Mouse (Mus musculus) myocyte (in vitro differentiated cells): ENCODE results near the gene Garnl3. TPM values are rescaled to one million over a fixed set of nuclear protein-coding genes. Genes with fewer than 3 reads are reported as not detected.

Experiments
- H3K27me3 ChIP-seq: one replicate; pipeline ENCODE4 v1.6.1; 2011; ENCODE audit not compliant: control insufficient read depth, insufficient read depth, insufficient read length
- H3K36me3 ChIP-seq: one replicate; pipeline ENCODE4 v1.6.1; 2011; ENCODE audit not compliant: control insufficient read depth, insufficient read depth
- H3K4me2 ChIP-seq: one replicate; pipeline ENCODE4 v1.6.1; 2011; ENCODE audit warnings: low read depth, control low read depth
- H3K4me3 ChIP-seq: one replicate; pipeline ENCODE4 v1.5.1; 2011; ENCODE audit warnings: mild to moderate bottlenecking, control low read depth, moderate library complexity
- H3K79me2 ChIP-seq: one replicate; pipeline ENCODE4 v1.6.1; 2011; ENCODE audit not compliant: control insufficient read depth, insufficient read depth
- H3ac ChIP-seq: one replicate; pipeline ENCODE4 v1.6.1; 2011; ENCODE audit not compliant: control insufficient read depth, insufficient read length
- CEBPB ChIP-seq: IDR thresholded peaks from 2 replicates; pipeline ENCODE4 v1.6.1; 2011; ENCODE audit warnings: mild to moderate bottlenecking, moderate library complexity; ENCODE audit not compliant: poor library complexity, insufficient read depth, severe bottlenecking
- E2F4 ChIP-seq: IDR thresholded peaks from one replicate; pipeline ENCODE4 v1.6.1; 2011; ENCODE audit warnings: mild to moderate bottlenecking, control low read depth, moderate library complexity; ENCODE audit not compliant: insufficient read depth
- MAX ChIP-seq: IDR thresholded peaks from one replicate; pipeline ENCODE4 v1.6.1; 2011; ENCODE audit warnings: low read depth, mild to moderate bottlenecking, control low read depth
- MYOD1 ChIP-seq, 3 experiments: IDR thresholded peaks; one replicate each; pipeline ENCODE4 v1.6.1; 2011; ENCODE audit warnings: control low read depth in 2 of 3, low read depth in 2 of 3, mild to moderate bottlenecking in 2 of 3, moderate library complexity in 1 of 3; ENCODE audit not compliant: insufficient read length in 2 of 3, control insufficient read depth in 1 of 3
- MYOG ChIP-seq, 3 experiments: IDR thresholded peaks; one replicate each; pipeline ENCODE4 v1.6.1; 2011; ENCODE audit warnings: control low read depth in 2 of 3, low read depth in 2 of 3, mild to moderate bottlenecking in 2 of 3; ENCODE audit not compliant: insufficient read length in 2 of 3, control insufficient read depth in 1 of 3, insufficient read depth in 1 of 3
- POLR2A ChIP-seq: IDR thresholded peaks from one replicate; pipeline ENCODE4 v1.6.1; 2011; ENCODE audit warnings: low read depth, mild to moderate bottlenecking, control low read depth, moderate library complexity; ENCODE audit not compliant: insufficient read length
- POLR2AphosphoS2 ChIP-seq: IDR thresholded peaks from one replicate; pipeline ENCODE4 v1.6.1; 2011; ENCODE audit warnings: low read depth, control low read depth; ENCODE audit not compliant: insufficient read length
- REST ChIP-seq: IDR thresholded peaks from one replicate; pipeline ENCODE4 v1.6.1; 2011; ENCODE audit warnings: mild to moderate bottlenecking, control low read depth, moderate library complexity; ENCODE audit not compliant: insufficient read depth, insufficient read length
- SRF ChIP-seq: IDR thresholded peaks from one replicate; pipeline ENCODE4 v1.6.1; 2011; ENCODE audit warnings: low read depth; ENCODE audit not compliant: control insufficient read depth, insufficient read length
- TCF12 ChIP-seq: IDR thresholded peaks from one replicate; pipeline ENCODE4 v1.6.1; 2011; ENCODE audit warnings: mild to moderate bottlenecking, control low read depth; ENCODE audit not compliant: poor library complexity, insufficient read depth, severe bottlenecking
- TCF3 ChIP-seq: IDR thresholded peaks from one replicate; pipeline ENCODE4 v1.6.1; 2011; ENCODE audit warnings: low read depth, control low read depth; ENCODE audit not compliant: insufficient read length
- USF1 ChIP-seq: IDR thresholded peaks from one replicate; pipeline ENCODE4 v1.6.1; 2011; ENCODE audit warnings: low read depth, mild to moderate bottlenecking, control low read depth, moderate library complexity
- polyA plus RNA-seq: library from polyadenylated mRNA; unstranded; fragments of >200 nt; fragmentation: generic; extraction: Trizol; gene quantifications from one replicate; pipeline ENCODE4 v1.2.1, GENCODE M21; 2012; ENCODE audit warnings: missing spikeins

The Garnl3 gene
- polyA plus RNA-seq, 1 experiment, result 2.1 TPM

DNA sequence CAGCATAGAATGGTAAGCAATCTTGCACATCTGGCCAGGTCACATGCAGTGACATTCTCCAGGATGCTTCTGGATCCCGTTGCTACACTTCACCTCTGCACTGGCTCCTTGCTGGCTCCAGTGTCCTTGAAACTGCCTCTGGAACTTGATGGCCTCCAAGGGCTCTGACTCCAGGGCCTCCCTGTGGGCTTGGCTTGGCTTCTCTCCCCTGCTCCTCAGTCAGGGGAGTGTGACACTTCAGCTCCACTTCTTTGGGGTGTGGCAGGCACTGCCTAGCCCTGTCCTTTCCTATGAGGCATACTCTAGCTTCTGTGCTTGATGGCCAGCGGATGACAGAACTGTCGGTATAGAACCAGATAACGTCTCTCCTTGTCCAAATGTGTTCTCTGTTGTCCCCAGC is 15.5 kb upstream of the Garnl3 start:
- Histone ChIP-seq H3K27me3 (peaks cover 12% of the 10 kb centered on the region), H3K79me2 (no peaks in the 10 kb centered on the region), H3K4me3 (no peak overlapping the region), H3ac (no peak overlapping the region), H3K4me2 (no peak overlapping the region), H3K36me3 (no peaks in the 10 kb centered on the region)
- TF ChIP-seq CEBPB (no peak), SRF (no peak), TCF12 (no peak), REST (no peak)

DNA sequence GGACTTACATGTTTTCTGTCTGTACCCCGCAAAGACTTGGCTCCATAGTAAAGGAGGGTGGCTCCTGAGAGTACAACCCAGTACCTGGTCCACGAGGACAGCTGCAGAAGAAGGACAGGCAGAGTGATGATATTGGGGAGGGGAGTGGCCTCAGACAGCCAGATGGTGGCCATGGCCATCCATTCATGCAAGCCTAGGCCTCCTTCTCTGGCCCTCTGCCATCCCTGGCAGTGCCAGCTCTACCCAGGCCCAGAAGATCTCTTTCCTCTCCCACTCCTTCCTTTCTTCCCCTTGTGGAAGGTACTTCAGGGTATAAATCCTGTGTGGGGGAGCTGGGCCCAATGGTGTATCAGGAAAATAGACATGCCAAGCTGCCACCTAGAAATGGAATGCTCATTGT is 11.8 kb upstream of the Garnl3 start:
- Histone ChIP-seq H3ac (no peak overlapping the region), H3K79me2 (no peaks in the 10 kb centered on the region), H3K27me3 (peaks cover 21% of the 10 kb centered on the region), H3K4me3 (no peak overlapping the region), H3K4me2 (no peak overlapping the region), H3K36me3 (no peaks in the 10 kb centered on the region)
- no peak for TF ChIP-seq TCF3

DNA sequence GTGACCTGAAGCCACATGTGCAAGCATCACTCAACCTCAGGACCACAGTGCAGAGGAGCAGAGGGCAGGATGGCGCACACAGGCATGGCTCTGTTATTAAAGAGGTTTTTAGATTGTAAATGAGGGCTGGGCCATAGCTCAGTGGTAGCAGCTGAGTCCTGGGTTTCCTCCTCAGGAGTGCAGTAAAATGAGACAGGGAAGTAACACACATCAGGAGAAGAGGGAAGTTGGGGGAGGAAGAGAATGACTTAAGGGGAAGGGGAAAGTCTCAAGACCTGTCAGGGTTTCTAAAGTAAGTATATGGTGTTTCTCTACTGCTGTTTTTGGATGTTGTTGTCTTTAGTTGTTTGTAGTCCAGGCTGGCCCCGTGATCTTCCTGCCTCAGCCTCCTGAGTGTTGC is 7.0 kb upstream of the Garnl3 start:
- no peaks in the 10 kb centered on the region for H3K36me3 ChIP-seq
- no peaks in the 10 kb centered on the region for H3K79me2 ChIP-seq
- peaks cover 32% of the 10 kb centered on the region for H3K27me3 ChIP-seq
- H3ac ChIP-seq, result no peak overlapping the region
- TF ChIP-seq CEBPB (no peak), TCF3 (no peak), MYOD1 (IDR thresholded peaks at IDR 0.05; ENCODE audit: control insufficient read depth in 1 of 3, insufficient read length in 2 of 3, low read depth in 2 of 3) (no peak), POLR2AphosphoS2 (no peak), MYOG (IDR thresholded peaks at IDR 0.05; ENCODE audit: control insufficient read depth in 1 of 3, insufficient read depth in 1 of 3, insufficient read length in 2 of 3, low read depth in 2 of 3) (no peak), MAX (no peak), TCF12 (no peak), E2F4 (no peak), REST (no peak), POLR2A (no peak), SRF (no peak), USF1 (no peak)
- no peak overlapping the region for H3K4me2 ChIP-seq
- H3K4me3 ChIP-seq, result no peak overlapping the region

DNA sequence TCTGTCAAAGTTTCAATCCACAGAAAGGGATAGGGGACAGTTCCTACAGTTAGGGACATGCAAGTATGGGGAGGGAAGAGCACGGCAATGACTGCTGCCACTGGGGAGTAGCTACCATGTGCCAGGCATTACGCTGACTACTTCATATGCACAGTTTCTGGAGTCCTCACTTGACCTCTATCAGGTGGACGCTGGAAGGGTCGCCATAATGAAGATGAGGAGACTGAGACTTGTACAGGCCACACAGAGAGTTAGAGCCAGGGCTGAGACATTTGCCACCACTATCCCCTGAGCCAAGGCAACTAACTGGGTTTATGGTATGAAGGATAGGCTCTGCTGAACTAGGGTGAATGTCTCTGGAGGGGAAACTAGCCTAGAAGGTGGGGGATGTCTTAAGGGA is 6.3 kb upstream of the Garnl3 start:
- Histone ChIP-seq H3K79me2 (no peaks in the 10 kb centered on the region), H3K4me3 (no peak overlapping the region), H3ac (no peak overlapping the region), H3K4me2 (no peak overlapping the region), H3K36me3 (no peaks in the 10 kb centered on the region), H3K27me3 (peaks cover 32% of the 10 kb centered on the region)
- TF ChIP-seq E2F4 (no peak), TCF3 (no peak), TCF12 (no peak)

DNA sequence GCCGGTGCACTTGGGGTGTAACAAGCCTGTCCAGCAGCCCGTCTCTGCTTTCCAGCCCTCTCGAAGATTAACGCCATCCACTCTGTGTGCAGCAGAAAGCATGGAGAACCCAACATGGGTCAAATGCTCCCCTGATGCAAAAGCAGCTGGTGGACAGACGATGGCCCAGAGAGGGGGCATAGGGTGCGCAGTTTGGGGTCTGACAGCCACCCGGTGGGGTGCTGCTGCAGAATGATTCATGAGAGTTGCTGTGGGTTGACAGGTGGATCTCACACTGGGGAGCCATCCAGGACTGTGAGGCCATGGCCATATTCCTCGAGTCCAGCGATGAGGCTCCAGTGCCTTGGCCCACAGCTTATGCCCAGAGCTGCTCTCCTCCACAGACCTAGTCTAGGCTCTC is 5.8 kb upstream of the Garnl3 start:
- Histone ChIP-seq H3K36me3 (no peaks in the 10 kb centered on the region), H3K4me2 (no peak overlapping the region), H3K27me3 (peaks cover 37% of the 10 kb centered on the region), H3K4me3 (no peak overlapping the region), H3K79me2 (no peaks in the 10 kb centered on the region), H3ac (no peak overlapping the region)
- TF ChIP-seq SRF (no peak), REST (no peak), TCF3 (no peak), MYOG (IDR thresholded peaks at IDR 0.05; ENCODE audit: control insufficient read depth in 1 of 3, insufficient read depth in 1 of 3, insufficient read length in 2 of 3, low read depth in 2 of 3) (no peak), MYOD1 (IDR thresholded peaks at IDR 0.05; ENCODE audit: control insufficient read depth in 1 of 3, insufficient read length in 2 of 3, low read depth in 2 of 3) (no peak), USF1 (no peak), POLR2AphosphoS2 (no peak), E2F4 (no peak), POLR2A (no peak), CEBPB (no peak), TCF12 (no peak), MAX (no peak)

- no peak for TF ChIP-seq POLR2A
- TF ChIP-seq MAX, result no peak
- TF ChIP-seq USF1, result no peak
- no peak for TF ChIP-seq MYOG (IDR thresholded peaks at IDR 0.05; ENCODE audit: control insufficient read depth in 1 of 3, insufficient read depth in 1 of 3, insufficient read length in 2 of 3, low read depth in 2 of 3)
- TF ChIP-seq SRF, result no peak
- TF ChIP-seq POLR2AphosphoS2, result no peak
- TF ChIP-seq CEBPB, result no peak
- TF ChIP-seq E2F4, result no peak
- TF ChIP-seq TCF3, result no peak
- no peak for TF ChIP-seq TCF12
- TF ChIP-seq MYOD1 (IDR thresholded peaks at IDR 0.05; ENCODE audit: control insufficient read depth in 1 of 3, insufficient read length in 2 of 3, low read depth in 2 of 3), result no peak
- TF ChIP-seq REST, result no peak
- H3K36me3 ChIP-seq, result no peaks in the 10 kb centered on the region
- no peaks in the 10 kb centered on the region for H3K79me2 ChIP-seq
- H3K27me3 ChIP-seq, result peaks cover 39% of the 10 kb centered on the region
- H3K4me2 ChIP-seq, result no peak overlapping the region
- no peak overlapping the region for H3ac ChIP-seq
- H3K4me3 ChIP-seq, result no peak overlapping the region
These were observed 4.9 kb upstream of the Garnl3 start for GRCm38 (mm10) chr2:33136366-33136765.
